Mouse (Mus musculus) testis, adult 2 months (tissue): ENCODE measurements around the gene Esyt1.

Experiments
- CTCF ChIP-seq: fragments of 200-500 bp; IDR thresholded peaks from 2 replicates; pipeline ENCODE4 v1.5.1; 2012; ENCODE audit warnings: low read depth, mild to moderate bottlenecking, inconsistent platforms, low read length, moderate library complexity; ENCODE audit not compliant: control insufficient read depth, insufficient read depth, insufficient replicate concordance
- POLR2A ChIP-seq: fragments of 200-500 bp; IDR thresholded peaks from 2 replicates; pipeline ENCODE4 v1.6.1; 2012; ENCODE audit warnings: low read depth, mild to moderate bottlenecking, inconsistent platforms, low read length, moderate library complexity; ENCODE audit not compliant: control insufficient read depth

GRCm38 (mm10) chr10:128493319-128493694 lies 32.4 kb downstream of the Esyt1 start:
- TF ChIP-seq POLR2A (no peak), CTCF (no peak)
